Mouse (Mus musculus): ENCODE results near the gene Sox14.

Gene Sox14

DNA sequence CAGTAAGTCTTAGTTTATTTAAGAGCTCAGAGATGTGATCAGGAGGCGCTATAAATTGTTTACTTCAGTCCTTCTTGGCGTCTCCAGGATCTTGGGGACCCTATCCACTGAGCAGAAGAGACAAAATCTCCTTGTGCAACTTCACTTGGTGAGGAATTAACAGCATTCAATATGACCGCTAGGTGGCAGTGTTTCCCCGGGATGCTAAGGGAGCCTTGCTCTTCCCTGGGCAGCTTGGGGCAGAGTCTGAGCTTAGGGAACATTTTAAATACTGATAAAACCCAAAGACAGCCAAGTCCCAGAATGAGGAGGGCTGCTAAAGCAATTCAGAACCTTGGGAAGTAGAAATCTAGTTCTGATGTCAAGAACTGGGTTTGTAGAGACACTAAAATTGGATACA lies 29.1 kb downstream of the Sox14 start:
- DNase-seq: peak; percentile 79

DNA sequence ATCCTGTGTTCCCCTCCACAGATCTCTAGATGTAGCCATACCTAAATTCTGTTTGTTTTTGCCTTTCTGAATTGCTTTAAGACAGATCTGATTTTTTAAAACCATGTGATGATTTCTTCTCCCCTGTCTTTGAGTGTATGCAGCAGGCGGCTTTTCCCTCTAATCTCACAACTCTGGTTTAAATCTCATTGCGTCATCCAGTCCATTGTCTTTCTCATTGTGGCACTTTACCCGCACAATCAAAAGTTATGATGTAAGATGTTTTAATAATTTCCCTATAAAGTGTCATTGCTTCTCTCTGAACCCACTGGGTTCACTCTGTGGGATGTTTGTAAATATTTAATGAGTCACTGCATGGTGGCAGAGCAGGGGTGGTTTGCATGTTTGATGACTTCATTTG lies 36.6 kb downstream of the Sox14 start:
- no peak for DNase-seq

DNA sequence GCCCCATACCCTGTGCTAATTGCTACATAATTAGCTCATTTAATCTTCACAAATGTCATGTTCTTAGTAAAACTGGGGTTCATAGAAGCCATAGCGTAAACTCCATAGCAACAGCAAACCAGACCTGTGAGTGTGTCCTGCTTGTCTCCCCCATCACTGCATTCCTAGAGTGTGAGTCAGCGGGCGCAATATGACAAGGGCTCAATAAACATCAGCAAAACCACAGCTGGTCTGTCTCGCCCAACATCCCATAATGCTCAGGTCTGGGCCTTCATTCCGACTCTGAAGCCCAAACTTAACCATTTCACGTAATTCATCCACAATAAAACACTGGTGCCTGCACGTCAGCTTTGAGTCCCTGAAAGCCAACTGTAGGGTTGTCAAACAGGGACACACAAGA lies 37.1 kb downstream of the Sox14 start:
- DNase-seq: peak; percentile 43

DNA sequence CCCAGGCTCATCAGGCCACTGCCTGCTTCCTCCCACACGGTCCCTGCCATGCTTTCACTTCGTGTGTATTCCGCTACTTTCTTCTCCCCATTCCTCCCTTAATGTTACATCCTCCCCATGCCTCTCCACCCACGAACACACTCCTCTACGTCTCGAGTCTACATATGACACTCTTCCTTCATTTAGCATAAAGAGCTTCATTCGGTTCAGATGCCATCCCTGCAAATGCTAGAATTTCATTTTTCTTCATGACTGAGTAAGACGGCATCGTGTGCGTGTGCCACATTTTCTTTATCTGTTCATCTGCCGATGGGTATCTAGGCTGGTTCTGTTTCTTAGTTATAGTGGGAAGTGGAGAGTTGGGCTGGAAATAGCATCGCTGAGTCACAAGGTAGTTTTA lies 39.3 kb downstream of the Sox14 start:
- DNase-seq: no peak

DNA sequence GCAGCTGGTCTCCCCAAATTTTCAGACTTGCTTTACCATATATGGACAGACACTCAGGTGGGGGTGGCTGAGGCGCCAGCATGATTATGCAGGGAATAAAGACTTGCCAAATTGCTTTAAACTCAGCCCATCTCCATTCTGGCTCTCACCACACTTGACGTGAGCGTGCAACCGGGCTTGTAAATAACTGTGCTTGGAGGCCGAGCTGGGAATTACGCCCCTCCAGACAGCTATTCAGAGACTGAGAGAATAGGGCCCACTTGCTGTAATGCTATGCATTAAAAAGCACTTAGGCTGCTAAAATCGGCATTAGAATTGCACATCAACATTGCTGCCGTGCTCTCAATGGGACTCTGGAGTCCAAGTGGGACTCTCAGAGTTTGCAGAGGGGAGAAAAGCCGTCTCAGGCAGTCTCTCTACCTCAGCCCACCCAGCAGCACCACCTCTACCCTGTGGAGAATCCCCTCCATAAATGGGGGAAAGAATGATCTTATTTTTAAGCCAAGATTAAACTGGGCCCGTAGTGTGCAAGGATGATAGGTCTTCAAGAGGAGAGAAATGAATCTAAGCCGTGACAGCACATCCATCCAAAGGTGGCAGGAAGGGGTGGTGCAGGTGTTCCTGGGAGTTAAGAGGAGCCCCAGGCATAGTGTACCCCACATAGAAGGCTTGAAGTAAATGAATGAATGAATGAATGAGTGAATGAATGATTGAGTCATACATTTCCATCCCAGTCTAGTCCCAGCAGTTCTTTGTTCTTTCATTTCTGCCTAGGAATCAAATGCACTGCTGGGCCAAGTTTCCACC lies 40.1 kb downstream of the Sox14 start:
- no peak for DNase-seq
